Mouse (Mus musculus): ENCODE data around the gene Tmem131. TPM values are rescaled to one million over a fixed set of nuclear protein-coding genes. Genes with fewer than 3 reads are reported as not detected.

The Tmem131 gene
- polyA plus RNA-seq, 1 experiment = 169 TPM

DNA sequence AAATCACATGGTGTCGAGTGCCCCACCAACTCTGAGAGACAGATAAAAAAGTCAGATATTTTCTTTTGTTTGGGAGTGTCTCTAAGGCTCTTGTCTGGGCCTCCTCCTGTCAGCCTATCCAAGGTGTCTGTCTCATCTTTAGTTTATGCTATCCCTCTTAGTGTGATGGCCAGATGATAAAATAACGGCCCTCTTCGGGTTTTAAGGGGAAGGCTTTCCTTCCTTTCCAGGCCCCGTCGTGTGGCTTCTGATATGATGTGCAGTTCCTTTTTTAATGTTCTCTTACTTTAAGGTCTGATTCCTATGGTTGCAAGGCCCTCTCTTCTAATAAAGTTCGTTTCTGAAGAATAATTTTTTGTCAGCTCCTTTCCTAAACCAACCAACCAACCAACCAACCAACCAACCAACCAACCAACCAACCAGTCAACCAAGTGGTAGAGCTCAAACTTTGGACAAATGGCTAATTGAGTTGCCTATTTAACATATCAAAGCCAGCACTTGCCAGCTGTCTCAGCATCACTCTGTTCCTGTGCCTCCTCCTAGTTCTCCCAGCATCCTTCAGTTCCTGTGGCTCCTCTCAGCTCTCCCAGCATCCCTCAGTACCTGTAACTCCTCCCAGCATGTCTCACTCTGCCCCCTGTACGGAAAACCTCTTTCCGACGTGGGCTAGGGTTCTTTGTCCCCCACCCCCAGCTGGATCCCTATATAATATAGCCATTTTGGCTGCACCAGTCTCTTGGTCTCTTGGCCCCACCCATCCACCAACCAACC lies 38.9 kb upstream of the Tmem131 start:
- Histone ChIP-seq H3K4me3 (ENCODE audit: insufficient read depth, low read depth, low read length) (no peak overlapping the region), H3K4me1 (ENCODE audit: control insufficient read depth, insufficient read depth, low read length) (no peaks in the 10 kb centered on the region; the same call in 1 of the 2 replicates), H3K27ac (ENCODE audit: insufficient read depth, low read depth, low read length) (no peak overlapping the region)
- 88% methylated on average over 9 of the region's 9 CpGs for WGBS
- no peak for TF ChIP-seq POLR2A (IDR thresholded peaks at IDR 0.05; ENCODE audit: insufficient read depth, low read depth, low read length)
- TF ChIP-seq CTCF (IDR thresholded peaks at IDR 0.05; ENCODE audit: insufficient read depth, low read depth, low read length) = no peak

DNA sequence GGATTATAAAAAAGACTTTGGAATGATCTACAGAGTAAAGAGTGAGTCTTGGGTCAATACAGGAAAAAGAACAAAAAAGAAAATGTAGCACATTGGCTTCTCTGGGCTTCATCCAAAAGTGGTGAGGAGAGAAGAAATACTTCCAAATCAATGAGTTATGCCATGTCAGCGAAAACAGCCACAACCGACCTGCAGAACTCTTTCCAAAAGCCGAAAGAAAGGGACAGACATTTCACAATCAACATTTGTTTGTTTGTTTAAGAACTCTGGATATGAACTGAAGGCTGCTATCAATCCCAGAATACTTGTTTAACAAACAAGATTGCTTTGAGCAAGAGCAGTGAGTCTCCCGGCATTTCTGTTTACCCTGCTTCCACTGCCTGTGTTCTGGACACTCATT lies 33.3 kb upstream of the Tmem131 start:
- WGBS = 83% methylated on average over 4 of the region's 4 CpGs
- TF ChIP-seq CTCF (IDR thresholded peaks at IDR 0.05; ENCODE audit: insufficient read depth, low read depth, low read length) (no peak), POLR2A (IDR thresholded peaks at IDR 0.05; ENCODE audit: insufficient read depth, low read depth, low read length) (no peak)
- H3K4me1 ChIP-seq (ENCODE audit: control insufficient read depth, insufficient read depth, low read length) = no peaks in the 10 kb centered on the region
- H3K27ac ChIP-seq (ENCODE audit: insufficient read depth, low read depth, low read length) = no peak overlapping the region
- H3K4me3 ChIP-seq (ENCODE audit: insufficient read depth, low read depth, low read length) = no peak overlapping the region

DNA sequence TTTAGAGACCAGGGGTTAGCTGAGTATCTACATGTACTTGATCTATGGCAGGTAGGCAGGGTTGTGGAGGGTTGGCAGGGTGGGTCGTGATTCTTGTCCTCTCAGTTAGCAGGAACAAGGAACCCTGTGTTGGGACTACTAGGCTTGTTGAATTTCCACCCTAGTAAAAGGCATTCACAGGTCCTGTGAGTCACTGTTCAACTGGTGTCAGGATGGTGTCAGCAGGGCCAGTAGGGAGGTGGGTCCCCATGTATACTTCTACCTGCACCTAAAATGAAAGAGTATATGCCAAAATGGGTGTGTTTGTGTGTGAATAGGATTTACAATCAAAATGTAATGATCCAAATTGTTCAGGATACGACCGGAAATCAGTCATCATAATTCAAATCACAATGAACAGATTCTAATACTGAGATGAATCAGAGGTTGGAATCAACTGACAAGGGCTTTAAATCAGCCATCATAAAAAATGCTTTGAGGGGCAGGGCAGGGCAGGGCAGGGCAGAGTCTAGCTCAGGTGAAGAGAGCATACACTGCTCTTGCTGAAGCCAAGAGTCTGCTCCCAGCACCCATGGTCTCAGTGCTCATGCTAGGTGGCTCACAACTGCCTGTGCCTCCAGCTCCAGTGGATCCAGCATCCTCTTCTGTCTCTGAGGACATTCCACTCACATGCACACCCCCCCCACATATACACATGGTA lies 27.6 kb upstream of the Tmem131 start:
- 86% methylated on average over 3 of the region's 3 CpGs for WGBS
- no peak overlapping the region for H3K27ac ChIP-seq (ENCODE audit: insufficient read depth, low read depth, low read length)
- TF ChIP-seq CTCF (IDR thresholded peaks at IDR 0.05; ENCODE audit: insufficient read depth, low read depth, low read length) = no peak
- no peak overlapping the region for H3K4me3 ChIP-seq (ENCODE audit: insufficient read depth, low read depth, low read length)
- no peaks in the 10 kb centered on the region for H3K4me1 ChIP-seq (ENCODE audit: control insufficient read depth, insufficient read depth, low read length)

DNA sequence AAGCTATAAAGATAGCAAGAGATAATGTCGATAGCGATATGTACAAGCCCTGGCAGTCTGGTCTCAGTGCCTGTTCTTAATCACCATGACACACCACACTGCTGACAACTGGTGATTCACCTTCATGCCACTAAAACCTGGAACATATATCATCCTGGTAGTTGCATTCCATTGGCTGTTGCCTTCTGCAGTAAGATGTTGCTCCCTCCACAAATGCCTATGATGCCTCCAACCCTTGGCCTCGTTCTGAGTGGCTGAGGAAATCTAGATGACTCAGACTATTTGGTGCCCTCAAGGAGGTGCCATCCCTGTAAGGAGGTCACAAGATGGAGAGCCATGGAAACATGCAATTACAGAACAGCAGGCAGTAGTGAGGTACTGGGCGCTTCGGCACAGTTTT lies 22.4 kb upstream of the Tmem131 start:
- Histone ChIP-seq H3K4me3 (ENCODE audit: insufficient read depth, low read depth, low read length) (no peak overlapping the region), H3K4me1 (ENCODE audit: control insufficient read depth, insufficient read depth, low read length) (no peaks in the 10 kb centered on the region), H3K27ac (ENCODE audit: insufficient read depth, low read depth, low read length) (no peak overlapping the region)
- WGBS = 83% methylated on average over 5 of the region's 5 CpGs
- no peak for TF ChIP-seq POLR2A (IDR thresholded peaks at IDR 0.05; ENCODE audit: insufficient read depth, low read depth, low read length)
- no peak for TF ChIP-seq CTCF (IDR thresholded peaks at IDR 0.05; ENCODE audit: insufficient read depth, low read depth, low read length)

DNA sequence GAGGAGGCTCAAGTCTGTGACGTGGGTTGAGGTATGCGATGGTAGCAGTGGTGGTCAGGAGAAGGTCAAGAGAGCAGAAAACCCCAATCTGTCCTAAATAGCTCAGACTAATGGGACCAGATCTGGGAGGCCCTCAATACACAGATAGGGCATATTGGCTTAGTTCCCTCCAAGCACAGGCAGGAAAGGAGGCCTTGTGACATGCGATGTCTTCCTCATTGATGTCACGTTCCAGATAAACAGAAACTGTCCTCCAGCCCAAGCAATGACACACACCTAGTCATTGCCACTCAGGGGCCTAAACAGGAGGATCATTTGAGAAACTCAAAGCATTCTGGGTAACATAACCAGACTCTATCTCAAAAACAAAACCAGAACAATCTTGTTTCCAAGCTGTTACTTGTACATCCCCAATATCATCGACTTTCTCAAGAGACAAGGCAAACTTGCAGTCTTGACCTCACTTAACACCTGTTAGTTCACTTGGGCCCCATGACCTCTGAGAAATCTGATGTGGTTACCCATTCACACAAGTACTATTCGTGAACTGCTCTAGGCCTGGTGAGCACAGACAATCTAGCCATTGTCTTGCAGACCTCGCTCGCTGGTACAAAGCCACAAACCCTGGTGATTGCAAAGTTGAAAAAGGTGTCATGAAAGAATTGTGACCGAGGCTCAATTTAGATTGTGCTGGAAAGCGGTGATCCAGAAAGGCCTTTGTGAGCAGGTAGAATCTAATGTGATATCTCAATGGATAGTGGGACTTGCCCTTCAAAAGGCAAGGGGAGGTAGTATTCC lies 19.1 kb upstream of the Tmem131 start:
- 75% methylated on average over 10 of the region's 10 CpGs for WGBS

DNA sequence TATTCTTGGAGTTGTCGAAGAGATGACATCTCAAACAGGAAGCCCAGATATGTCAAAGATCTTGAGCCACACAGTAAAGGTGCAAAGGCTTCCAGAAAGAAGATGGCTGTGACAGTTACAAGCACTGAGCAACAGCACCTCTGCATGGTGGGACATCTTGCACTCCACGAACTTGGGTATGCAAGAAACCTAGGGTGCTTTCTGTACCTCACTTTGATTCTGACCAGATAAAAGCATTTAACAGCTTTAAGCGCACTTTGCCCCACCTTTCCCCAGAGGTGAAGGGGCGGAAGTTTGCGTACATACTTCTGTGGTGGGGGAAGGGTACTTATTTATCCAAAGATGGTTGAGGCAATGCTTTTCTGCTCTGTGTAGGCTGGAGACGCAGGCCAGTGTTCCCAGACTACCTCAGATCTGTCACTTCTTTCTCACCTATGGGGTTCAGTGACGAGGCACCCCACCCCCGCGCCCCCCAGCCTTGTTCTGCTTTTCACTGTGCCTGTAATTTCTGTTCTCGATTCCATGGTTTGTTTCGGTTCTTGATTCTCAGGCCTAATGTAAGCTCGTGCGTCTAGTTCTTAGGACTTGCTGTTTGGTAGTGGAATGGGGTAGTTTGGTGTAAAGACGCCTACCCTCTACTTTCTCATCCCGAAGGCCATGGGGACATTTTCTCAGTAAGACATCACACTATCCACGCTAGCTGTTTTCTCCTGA lies 17.2 kb upstream of the Tmem131 start:
- no peaks in the 10 kb centered on the region for H3K4me1 ChIP-seq (ENCODE audit: control insufficient read depth, insufficient read depth, low read length)
- H3K27ac ChIP-seq (ENCODE audit: insufficient read depth, low read depth, low read length) = no peak overlapping the region
- no peak for TF ChIP-seq POLR2A (IDR thresholded peaks at IDR 0.05; ENCODE audit: insufficient read depth, low read depth, low read length)
- TF ChIP-seq CTCF (IDR thresholded peaks at IDR 0.05; ENCODE audit: insufficient read depth, low read depth, low read length) = no peak
- 89% methylated on average over 16 of the region's 16 CpGs for WGBS
- H3K4me3 ChIP-seq (ENCODE audit: insufficient read depth, low read depth, low read length) = no peak overlapping the region

More for the DNA sequence above, 19.1 kb upstream of the Tmem131 start:
- Histone ChIP-seq H3K27ac (ENCODE audit: insufficient read depth, low read depth, low read length) (no peak overlapping the region), H3K4me1 (ENCODE audit: control insufficient read depth, insufficient read depth, low read length) (no peaks in the 10 kb centered on the region), H3K4me3 (ENCODE audit: insufficient read depth, low read depth, low read length) (no peak overlapping the region)
- no peak for TF ChIP-seq CTCF (IDR thresholded peaks at IDR 0.05; ENCODE audit: insufficient read depth, low read depth, low read length)
- no peak for TF ChIP-seq POLR2A (IDR thresholded peaks at IDR 0.05; ENCODE audit: insufficient read depth, low read depth, low read length)

DNA sequence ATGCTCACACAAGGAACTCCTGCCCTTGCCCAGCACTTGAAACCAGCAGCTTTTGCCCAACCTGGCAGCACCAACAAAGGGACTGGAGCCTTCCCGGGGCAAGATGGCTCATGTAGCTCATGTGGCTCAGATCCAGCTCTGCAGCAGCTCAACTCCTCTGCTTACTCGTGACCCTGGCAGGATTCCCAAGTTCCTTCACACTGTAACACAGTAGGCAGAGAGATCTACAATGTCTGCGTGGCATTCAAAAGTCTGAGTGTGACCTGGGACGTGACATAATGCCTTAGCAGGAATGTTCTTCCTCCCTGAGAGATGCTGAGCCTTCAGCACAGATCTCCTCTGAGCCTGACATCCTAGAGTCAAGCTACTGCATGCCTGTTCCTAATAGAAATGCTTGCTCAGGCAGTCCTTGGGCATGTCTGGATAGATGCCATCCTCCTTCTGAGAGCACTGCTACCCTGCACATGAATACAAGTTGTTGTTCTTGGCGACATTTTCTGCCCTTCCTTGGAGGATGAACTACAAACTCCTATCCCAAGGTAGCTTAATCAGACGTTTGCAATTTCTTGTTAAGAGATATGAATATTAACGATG lies 6.2 kb upstream of the Tmem131 start:
- 38% methylated on average over 7 of the region's 7 CpGs for WGBS
- Histone ChIP-seq H3K27ac (ENCODE audit: insufficient read depth, low read depth, low read length) (no peak overlapping the region), H3K4me3 (ENCODE audit: insufficient read depth, low read depth, low read length) (no peak overlapping the region), H3K4me1 (ENCODE audit: control insufficient read depth, insufficient read depth, low read length) (0 out of 2 replicates have a peak, but pooled peaks cover 3% of the 10 kb centered on the region)
- TF ChIP-seq CTCF (IDR thresholded peaks at IDR 0.05; ENCODE audit: insufficient read depth, low read depth, low read length) = no peak
- TF ChIP-seq POLR2A (IDR thresholded peaks at IDR 0.05; ENCODE audit: insufficient read depth, low read depth, low read length) = no peak

DNA sequence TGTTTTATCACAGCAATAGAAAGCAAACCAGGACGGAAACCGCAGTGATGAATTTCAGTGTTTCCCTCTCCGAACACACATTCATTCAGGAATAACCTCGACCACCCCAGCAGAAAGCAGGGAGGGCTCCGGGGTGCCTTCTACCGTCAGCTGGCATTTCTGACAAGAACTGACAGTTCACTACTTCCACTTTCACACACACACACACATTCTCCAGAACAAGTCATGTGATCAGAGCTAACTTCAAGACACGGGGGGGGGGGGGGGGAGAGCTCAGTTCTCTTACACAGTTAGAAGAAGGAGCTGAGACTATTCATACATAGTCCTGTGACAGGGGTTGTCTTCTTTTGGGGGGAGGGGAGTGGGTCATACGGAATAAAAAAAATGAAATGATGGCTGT lies 4.0 kb upstream of the Tmem131 start:
- TF ChIP-seq CTCF (IDR thresholded peaks at IDR 0.05; ENCODE audit: insufficient read depth, low read depth, low read length) = no peak
- H3K27ac ChIP-seq (ENCODE audit: insufficient read depth, low read depth, low read length) = no peak overlapping the region
- WGBS = 79% methylated on average over 8 of the region's 8 CpGs
- peaks cover 13% of the 10 kb centered on the region for H3K4me1 ChIP-seq (ENCODE audit: control insufficient read depth, insufficient read depth, low read length)
- no peak overlapping the region for H3K4me3 ChIP-seq (ENCODE audit: insufficient read depth, low read depth, low read length)
